9 mouse cellular contexts compared by ENCODE assay signal in the genomic region with DNA sequence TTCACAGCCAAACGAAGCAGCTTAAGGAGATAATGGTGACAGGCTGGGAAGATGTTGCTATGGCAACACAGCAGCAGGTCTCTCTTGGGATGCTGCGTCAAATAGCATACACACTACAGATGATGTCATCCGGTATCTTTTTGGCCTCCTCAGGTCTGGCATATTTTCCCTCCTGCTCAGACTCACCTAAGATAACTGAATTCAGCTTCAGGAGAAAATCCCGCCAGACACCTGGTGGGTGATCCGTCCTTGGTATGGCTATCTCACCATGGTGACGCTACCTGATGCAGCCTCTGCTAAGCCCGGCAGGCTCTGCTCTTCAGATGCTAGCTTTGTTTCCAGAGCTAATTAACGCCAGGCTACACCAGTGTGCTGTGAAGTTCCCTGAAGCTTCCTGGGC. TPM values are rescaled to one million over a fixed set of nuclear protein-coding genes. Genes with fewer than 3 reads are reported as not detected.
DNase-seq lines count a peak whose midpoint lies in the region; ATAC-seq and TF ChIP-seq lines count a peak whose summit lies in the region.
"Had no signal": no experiment of that assay in that cellular context is flagged by ENCODE, and none has a peak within 500 bp of the region (broad histone marks: within the 10 kb centered on the region; RNA-seq: fewer than 3 reads in every experiment).

No protein-coding gene starts in this region.

- H3K9ac ChIP-seq in embryonic facial prominence, embryonic 12.5 days = no peak overlapping the region
- no peak overlapping the region for H3K9ac ChIP-seq in liver, postnatal 0 days (replicated peaks)
- H3K9ac ChIP-seq: liver, embryonic 15.5 days had no signal

- no peaks in the 10 kb centered on the region for H3K9me3 ChIP-seq in embryonic facial prominence, embryonic 12.5 days
- no peaks in the 10 kb centered on the region for H3K9me3 ChIP-seq in liver, postnatal 0 days (ENCODE audit: low read length)
- H3K9me3 ChIP-seq: liver, embryonic 15.5 days had no signal

- peaks cover 37% of the 10 kb centered on the region for H3K4me1 ChIP-seq in embryonic facial prominence, embryonic 12.5 days
- peaks cover 6% of the 10 kb centered on the region for H3K4me1 ChIP-seq in liver, postnatal 0 days (ENCODE audit: insufficient read depth)

- TF ChIP-seq CTCF in layer of hippocampus, adult 2 months (conservative IDR thresholded peaks at IDR 0.05) = no peak
- TF ChIP-seq CTCF in liver, postnatal 0 days (IDR thresholded peaks at IDR 0.05; ENCODE audit: low read depth) = no peak

- H3K27me3 ChIP-seq in embryonic facial prominence, embryonic 12.5 days = no peaks in the 10 kb centered on the region
- peaks cover 2% of the 10 kb centered on the region; the same call in 1 of the 2 replicates for H3K27me3 ChIP-seq in liver, postnatal 0 days (ENCODE audit: insufficient read depth, low read length)

- ATAC-seq in cerebellum, adult (ENCODE audit: insufficient number of reproducible peaks, low FRiP score, low TSS enrichment) = 0 out of 2 replicates have a peak, but pooled peaks have one; percentile 39
- ATAC-seq in embryonic facial prominence, embryonic 12.5 days (ENCODE audit: insufficient number of reproducible peaks, insufficient read depth, low FRiP score, low TSS enrichment) = no peak
- ATAC-seq in megakaryocyte, adult 5-6 weeks (ENCODE audit: poor library complexity, severe bottlenecking) = no peak
- ATAC-seq in liver, postnatal 0 days = no peak

- H3K36me3 ChIP-seq in embryonic facial prominence, embryonic 12.5 days = no peaks in the 10 kb centered on the region
- no peaks in the 10 kb centered on the region for H3K36me3 ChIP-seq in liver, postnatal 0 days (replicated peaks; ENCODE audit: insufficient read depth, low read length)
- H3K36me3 ChIP-seq: liver, embryonic 15.5 days had no signal

- peak overlapping the region; percentile 28 for H3K4me2 ChIP-seq in embryonic facial prominence, embryonic 12.5 days (replicated peaks)
- no peak overlapping the region for H3K4me2 ChIP-seq in liver, postnatal 0 days (ENCODE audit: low read depth, low read length)
- H3K4me2 ChIP-seq: liver, embryonic 15.5 days had no signal

- 11% methylated on average over 8 of the region's 8 CpGs for WGBS in embryonic facial prominence, embryonic 12.5 days
- WGBS in liver, postnatal 0 days (ENCODE audit: insufficient replicate concordance) = 52% methylated on average over 8 of the region's 8 CpGs

- TF ChIP-seq EP300 in liver, postnatal 0 days (IDR thresholded peaks at IDR 0.05; ENCODE audit: low read depth) = no peak

- no peak overlapping the region for H3K4me3 ChIP-seq in embryonic facial prominence, embryonic 12.5 days
- H3K4me3 ChIP-seq in layer of hippocampus, adult 2 months = peak overlapping the region; percentile 17; the same call in 1 of the 2 replicates
- H3K4me3 ChIP-seq in liver, postnatal 0 days (ENCODE audit: low read depth, low read length) = no peak overlapping the region
- H3K4me3 ChIP-seq: liver, embryonic 15.5 days had no signal

- DNase-seq in layer of hippocampus, adult 2 months (ENCODE audit: low spot score in 2 of 2) = peak; percentile 34 to 79
- peak; percentile 23 for DNase-seq in neural tube, embryonic 10.5 days (ENCODE audit: extremely low spot score, low spot score)
- DNase-seq in gastrocnemius, postnatal 25 days = no peak
- DNase-seq in liver, postnatal 0 days = no peak
- no peak for DNase-seq in spleen, postnatal 10 days (ENCODE audit: low spot score in 2 of 2)

- H3K27ac ChIP-seq in embryonic facial prominence, embryonic 12.5 days = peak overlapping the region; percentile 77
- peak overlapping the region; percentile 93 for H3K27ac ChIP-seq in layer of hippocampus, adult 2 months
- H3K27ac ChIP-seq in liver, postnatal 0 days (ENCODE audit: low read depth) = no peak overlapping the region
- H3K27ac ChIP-seq: liver, embryonic 15.5 days had no signal

RNA-seq across cellular contexts. Expression of a gene that starts 12.8 kb away (rescaled TPM):
- 0.93 and 1.2 TPM in 2 replicates for polyA plus RNA-seq in embryonic facial prominence, embryonic 12.5 days (2016; fragmentation: Nextera tagmentation; extraction: Ambion mirVana)
- under 1 TPM; 0.37 to 0.97 TPM for total RNA-seq in layer of hippocampus, adult 2 months (2021)
- not detected in 2 replicates for total RNA-seq in megakaryocyte, adult 5-6 weeks (2015)
- 0.59 TPM in 1 of 2 replicates, not detected in the other for total RNA-seq in megakaryocyte, adult 5-6 weeks (2017)
- not detected for total RNA-seq in gastrocnemius, postnatal 25 days (2021)
- not detected in 2 replicates for polyA plus RNA-seq in liver, postnatal 0 days (2015; fragmentation: Nextera tagmentation; extraction: Ambion mirVana)
- polyA plus RNA-seq: liver, embryonic 15.5 days had no signal

RNA-seq across cellular contexts. Expression of a gene that starts 31.3 kb away (rescaled TPM):
- polyA plus RNA-seq in embryonic facial prominence, embryonic 12.5 days (2016; fragmentation: Nextera tagmentation; extraction: Ambion mirVana) = 0.58 and 1.1 TPM in 2 replicates
- 10 to 100 TPM; 18.0 to 19.3 TPM for total RNA-seq in layer of hippocampus, adult 2 months (2021)
- total RNA-seq in megakaryocyte, adult 5-6 weeks (2015) = 0.04 and 0.16 TPM in 2 replicates
- 0.04 and 0.20 TPM in 2 replicates for total RNA-seq in megakaryocyte, adult 5-6 weeks (2017)
- total RNA-seq in gastrocnemius, postnatal 25 days (2021) = under 1 TPM; 0.08 to 0.10 TPM
- polyA plus RNA-seq in liver, postnatal 0 days (2015; fragmentation: Nextera tagmentation; extraction: Ambion mirVana) = 0.05 TPM in 1 of 2 replicates, not detected in the other

RNA-seq across cellular contexts. Expression of a gene that starts 57.7 kb away (rescaled TPM):
- 60.6 and 64.6 TPM in 2 replicates for polyA plus RNA-seq in embryonic facial prominence, embryonic 12.5 days (2016; fragmentation: Nextera tagmentation; extraction: Ambion mirVana)
- 10 to 100 TPM; 48.4 to 61.5 TPM for total RNA-seq in layer of hippocampus, adult 2 months (2021)
- total RNA-seq in megakaryocyte, adult 5-6 weeks (2015) = 249 and 340 TPM in 2 replicates
- total RNA-seq in megakaryocyte, adult 5-6 weeks (2017) = 60.2 and 62.4 TPM in 2 replicates
- total RNA-seq in gastrocnemius, postnatal 25 days (2021) = 1 to 10 TPM; 6.8 to 8.0 TPM
- polyA plus RNA-seq in liver, postnatal 0 days (2015; fragmentation: Nextera tagmentation; extraction: Ambion mirVana) = 67.6 and 67.7 TPM in 2 replicates

Comparison
In these comparisons a context has a peak if more than half of its experiments do, and no peak if none do; other contexts are left out.
1. DNase-seq: peak in layer of hippocampus, adult 2 months (2 of 2) and neural tube, embryonic 10.5 days (single experiment); none in gastrocnemius, postnatal 25 days (single experiment), liver, postnatal 0 days (single experiment) and spleen, postnatal 10 days (0 of 2).
2. RNA of a gene that starts 31.3 kb away (total RNA-seq): 18.0 to 19.3 TPM in layer of hippocampus, adult 2 months; 0.08 to 0.10 TPM in gastrocnemius, postnatal 25 days and 0.04 to 0.20 TPM in megakaryocyte, adult 5-6 weeks; every median in the first group is over 10 times any median in the second.
3. RNA of a gene that starts 57.7 kb away (total RNA-seq): 60.2 to 340 TPM in megakaryocyte, adult 5-6 weeks and 48.4 to 61.5 TPM in layer of hippocampus, adult 2 months; 6.8 to 8.0 TPM in gastrocnemius, postnatal 25 days; every median in the first group is over 4 times any median in the second.